Mouse (Mus musculus): ENCODE data around the gene Mcrip1.
"Not testable (repeated sequence)": the region's sequence is repeated elsewhere in the genome, so short reads cannot be mapped to it uniquely, and the experiment has no call there.

Mcrip1 gene

DNA sequence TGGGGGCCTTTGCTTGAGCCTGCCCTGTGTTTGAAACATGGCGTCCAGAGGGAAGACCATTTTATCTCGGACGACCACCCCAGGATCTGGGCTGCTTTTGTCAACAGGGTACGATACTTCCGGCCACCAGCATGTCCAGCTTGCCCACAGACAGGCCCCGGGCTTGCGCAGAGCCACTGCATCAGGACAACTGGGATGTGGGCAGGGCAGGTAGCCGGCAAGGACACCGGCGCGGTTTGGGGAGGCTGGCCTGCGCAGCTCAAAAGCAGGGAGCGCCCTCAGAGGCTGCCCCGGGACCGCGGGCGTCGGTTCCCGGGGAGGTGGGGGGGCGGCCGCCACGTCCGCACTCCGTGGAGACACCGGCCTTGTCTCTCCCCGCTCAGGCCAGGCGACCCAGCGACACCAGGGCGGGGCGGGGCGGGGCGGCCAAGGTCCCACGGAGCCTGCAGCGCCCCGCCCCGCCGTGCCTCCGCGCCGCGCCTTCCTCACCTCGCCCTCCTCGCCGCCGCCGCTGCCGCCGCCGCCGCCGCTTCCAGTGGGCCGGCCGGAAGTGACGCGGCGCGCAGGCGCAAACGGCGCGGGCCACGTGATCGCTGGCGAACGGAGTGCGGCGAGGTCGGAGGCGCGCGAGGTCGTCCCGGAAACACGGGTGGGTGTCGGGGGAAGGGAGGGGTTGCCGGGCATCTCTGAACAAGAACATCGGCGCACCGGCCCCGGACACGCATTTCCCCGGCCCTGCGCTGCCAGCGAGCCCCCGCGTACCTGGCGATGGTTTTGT lies at the start of gene Mcrip1:
TSS of gene Mcrip1 (minus strand) at position 560 of the 778 bp plus-strand sequence.
- peak; percentile 84 to 92 for DNase-seq (ENCODE audit: low spot score in 2 of 2)

DNA sequence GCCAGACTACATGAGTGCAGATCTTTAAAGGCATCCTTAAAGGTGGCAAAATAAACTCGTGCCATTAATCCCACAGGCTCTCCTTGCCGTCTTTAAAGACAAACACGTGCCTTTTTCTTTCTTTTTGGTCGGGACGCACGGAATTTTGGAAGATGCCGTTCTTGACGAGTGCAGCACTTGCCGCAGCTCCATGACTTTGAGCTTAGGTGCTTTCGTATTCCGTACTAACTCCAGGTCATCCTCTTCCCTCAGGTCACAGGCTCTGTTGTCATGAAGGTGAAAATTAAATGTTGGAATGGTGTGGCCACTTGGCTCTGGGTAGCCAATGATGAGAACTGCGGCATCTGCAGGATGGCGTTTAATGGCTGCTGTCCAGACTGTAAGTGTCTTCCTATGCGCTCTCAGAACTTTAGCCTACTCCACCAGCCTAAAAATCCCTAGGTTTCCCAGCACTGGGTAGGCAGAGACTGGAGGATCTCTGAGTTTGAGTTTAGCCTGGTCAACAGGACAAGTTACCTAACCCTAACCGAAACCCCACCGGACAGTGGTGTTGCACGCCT lies 49.5 kb upstream of the Mcrip1 start:
- no peak for DNase-seq (ENCODE audit: low spot score in 2 of 2)

DNA sequence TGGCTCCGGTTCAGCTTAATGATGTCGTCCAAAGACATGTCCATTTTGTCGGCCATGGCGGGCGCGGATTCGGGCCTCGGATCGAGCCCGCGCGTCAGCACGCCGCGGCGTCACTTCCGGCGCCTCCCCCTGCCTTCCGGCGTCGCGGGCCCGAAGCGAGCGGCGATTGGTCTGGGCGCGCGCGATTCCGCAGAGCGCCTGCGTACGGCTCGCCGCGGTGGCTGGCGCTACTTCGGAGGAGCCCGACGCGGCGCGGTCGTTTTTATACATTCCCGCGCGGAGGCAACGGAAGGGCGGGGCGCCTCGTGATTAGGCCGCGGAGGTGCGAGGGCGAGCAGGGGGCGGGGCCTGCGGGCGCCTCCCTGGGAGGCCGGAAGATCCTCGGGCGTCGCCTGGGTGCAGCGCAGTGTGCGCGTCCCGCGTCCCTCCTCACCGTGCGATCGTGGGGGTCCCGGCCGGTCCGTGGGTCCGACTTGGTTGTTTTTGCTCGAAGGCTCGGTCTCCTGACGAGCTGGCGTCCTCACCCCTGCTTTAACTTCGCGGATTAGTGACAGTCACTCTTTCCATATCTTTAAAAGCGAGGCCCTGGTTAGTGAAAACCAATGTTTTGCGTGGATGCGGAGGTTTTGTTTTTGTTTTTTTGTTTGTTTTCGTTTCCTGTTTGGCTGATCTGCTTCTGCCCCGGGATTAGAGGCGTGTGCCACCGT lies 48.9 kb upstream of the Mcrip1 start, which contains the start of the genes Alyref and Anapc11:
TSS of gene Alyref (minus strand) at position 83 of the 707 bp plus-strand sequence.
TSS of gene Anapc11 (plus strand) at position 139 of the 707 bp plus-strand sequence.
- peak; percentile 85 to 91 for DNase-seq (ENCODE audit: low spot score in 2 of 2)

DNA sequence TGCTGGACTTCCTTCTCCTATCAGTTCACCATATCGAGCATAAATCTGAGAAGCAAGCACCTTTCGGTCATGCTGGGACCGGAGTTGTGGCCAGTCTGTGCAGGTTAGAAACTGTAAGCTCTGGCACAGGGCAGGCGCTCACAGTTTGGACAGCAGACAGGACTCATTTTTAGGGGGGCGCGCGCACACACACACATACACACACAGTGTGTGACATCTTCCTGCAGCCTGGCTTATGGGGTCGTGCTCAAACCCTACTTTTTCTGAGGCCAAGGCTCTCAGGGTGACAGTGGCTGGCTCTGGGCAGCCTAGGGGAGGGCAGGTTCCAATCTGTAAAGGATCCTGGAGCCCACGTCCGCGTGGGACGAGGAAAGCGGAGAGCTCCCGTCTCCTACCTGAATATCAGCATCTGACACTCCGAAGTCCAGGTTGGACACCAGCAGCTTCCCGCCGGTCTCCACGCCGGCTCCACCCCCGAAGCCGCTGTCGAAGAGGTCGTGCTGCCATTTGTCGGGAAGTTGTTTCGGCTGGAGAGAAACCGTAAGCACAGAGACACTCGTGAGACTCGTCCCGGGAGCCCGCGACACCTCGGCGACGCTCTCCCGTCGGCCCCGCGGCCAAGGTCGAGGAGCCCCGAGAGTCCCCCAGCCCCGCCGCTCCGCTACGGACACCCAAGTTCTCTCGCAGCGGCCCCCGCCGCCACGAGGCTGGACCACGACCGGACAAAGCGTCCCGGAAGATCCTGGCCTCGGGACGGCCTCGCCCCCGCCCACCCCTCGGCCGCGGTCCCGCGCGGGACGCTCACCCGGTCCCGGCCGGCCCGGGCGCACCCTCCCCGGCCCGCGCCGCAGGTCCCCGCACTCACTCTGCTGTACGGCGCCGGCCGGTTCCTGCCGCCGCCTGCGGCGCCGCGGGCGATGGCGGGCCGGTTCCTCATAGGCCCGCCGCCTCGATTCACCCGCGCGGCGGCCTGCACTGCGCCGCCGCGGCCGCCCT lies 48.0 kb upstream of the Mcrip1 start:
- no peak for DNase-seq (ENCODE audit: low spot score in 2 of 2)

DNA sequence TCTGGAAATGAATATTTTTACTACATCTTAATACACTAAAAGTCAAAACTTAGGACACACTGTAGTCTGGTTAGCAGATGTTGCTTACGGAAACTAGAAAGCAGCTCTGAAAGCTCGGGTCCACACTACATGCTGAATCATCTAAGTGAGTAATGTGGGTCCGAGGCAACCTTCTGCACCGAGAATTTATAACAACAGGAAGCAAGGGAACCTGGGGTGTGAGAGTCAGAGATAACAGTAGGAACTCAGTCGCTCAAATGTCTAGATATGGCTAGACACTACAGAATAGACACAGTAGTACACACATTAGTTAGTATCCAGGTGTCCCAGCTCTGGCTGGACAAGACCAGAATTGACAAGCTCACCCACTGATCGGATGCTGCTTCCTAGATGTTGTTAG lies 39.0 kb upstream of the Mcrip1 start:
- DNase-seq (ENCODE audit: low spot score in 2 of 2), result no peak

DNA sequence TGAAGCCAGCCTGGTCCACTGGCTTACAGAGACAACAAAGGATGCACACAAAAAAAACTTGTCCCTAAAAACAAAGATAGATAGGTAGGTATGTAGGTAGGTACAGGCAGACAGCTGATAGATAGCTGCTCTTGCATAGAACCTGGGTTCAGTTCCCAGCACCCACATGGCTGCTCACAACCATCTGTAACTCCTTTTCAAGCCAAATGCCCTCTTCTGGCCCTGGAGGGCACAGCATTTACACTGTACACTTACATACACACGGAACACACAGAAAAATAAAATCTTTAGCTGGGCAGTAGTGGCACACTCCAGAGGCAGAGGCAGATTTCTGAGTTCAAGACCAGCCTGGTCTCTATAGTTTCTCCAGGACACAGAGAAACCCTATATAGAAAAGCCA lies 34.4 kb upstream of the Mcrip1 start:
- DNase-seq (ENCODE audit: low spot score in 2 of 2), result no peak

DNA sequence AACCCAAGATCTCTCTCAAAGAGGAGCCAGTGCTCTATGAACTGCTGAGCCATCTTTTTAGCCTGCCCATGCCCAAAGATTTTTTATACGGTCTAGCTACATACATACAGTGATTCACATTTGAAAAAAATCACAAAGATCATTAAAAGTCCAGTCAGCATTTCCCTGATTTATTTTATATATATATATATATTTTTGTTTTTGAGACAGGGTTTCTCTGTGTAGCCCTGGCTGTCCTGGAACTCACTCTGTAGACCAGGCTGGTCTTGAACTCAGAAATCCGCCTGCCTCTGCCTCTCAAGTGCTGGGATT lies 33.4 kb upstream of the Mcrip1 start:
- DNase-seq (ENCODE audit: low spot score in 2 of 2), result not testable (repeated sequence)

DNA sequence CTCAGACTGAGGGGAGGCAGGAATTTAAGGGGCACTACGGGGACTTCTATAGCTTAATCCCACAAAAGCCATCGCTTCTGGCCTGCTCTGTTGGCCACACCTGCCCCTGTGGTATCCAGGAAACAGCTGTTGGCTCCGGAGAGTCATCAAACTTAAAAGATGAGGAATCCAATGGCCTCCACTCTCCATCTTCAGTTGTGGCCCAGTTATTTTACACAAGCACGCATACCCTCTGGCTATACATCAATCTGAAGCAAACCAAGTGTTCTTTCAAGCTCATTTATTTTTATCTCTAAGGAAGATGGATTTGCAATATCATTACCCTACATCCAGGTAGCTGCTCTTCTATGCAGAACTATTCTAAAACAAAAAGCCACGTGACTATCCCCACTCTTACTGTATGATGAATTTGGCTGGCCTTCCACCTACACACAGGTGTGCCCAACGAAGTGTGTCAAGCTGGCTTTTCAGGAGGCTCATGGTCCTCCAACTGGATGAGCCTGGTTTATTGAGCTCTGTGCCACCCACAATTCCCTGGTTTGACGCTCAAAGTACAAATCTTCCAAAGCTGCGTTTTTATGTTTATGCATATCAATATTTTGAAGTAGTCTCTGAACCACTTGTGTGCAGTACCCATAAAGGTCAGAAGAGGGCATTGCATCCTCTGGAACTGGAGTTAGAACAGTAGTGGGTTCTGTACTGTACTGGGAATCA lies 32.9 kb upstream of the Mcrip1 start:
- no peak for DNase-seq (ENCODE audit: low spot score in 2 of 2)

DNA sequence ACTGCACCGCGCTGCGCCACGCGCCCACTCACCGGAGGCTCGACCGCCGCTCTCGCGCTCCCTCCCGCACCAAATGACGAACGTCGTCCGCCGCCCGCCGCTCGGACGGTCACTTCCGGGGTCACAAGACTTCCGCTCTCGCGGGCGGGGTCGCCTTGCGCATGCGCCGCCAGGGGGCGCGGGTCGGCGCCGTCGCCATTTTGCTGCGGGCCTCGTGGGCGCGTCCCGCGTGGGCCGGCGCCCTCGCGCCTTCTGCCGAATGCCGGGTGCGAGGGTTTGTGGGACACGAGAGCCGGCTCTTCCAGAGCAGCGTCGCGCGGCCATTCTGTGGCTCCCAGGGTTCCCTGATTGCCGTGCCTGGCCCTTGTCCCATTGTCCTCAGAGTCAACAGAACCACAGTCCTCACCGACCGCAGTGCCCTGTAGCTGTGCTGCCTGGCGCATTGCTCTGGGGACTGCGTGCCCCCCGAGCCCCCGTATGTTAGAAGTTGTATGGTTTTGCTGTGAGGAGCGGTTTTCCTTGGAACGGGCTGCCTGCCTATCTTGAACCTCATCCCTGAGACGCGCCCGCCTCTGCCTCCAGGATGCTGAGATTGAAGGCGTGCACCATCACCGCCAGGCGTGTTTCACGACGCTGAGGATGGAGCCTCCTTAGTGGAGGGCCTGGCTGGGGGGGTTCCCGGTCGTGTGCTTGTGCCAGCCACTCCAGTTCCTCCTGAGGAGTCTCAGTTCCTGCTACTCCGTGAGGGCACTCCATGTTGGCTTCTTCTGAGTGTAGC lies 32.2 kb upstream of the Mcrip1 start, which contains the start of gene Arhgdia:
TSS of gene Arhgdia (minus strand) at position 135 of the 778 bp plus-strand sequence.
- DNase-seq (ENCODE audit: low spot score in 2 of 2), result peak; percentile 83 to 90

DNA sequence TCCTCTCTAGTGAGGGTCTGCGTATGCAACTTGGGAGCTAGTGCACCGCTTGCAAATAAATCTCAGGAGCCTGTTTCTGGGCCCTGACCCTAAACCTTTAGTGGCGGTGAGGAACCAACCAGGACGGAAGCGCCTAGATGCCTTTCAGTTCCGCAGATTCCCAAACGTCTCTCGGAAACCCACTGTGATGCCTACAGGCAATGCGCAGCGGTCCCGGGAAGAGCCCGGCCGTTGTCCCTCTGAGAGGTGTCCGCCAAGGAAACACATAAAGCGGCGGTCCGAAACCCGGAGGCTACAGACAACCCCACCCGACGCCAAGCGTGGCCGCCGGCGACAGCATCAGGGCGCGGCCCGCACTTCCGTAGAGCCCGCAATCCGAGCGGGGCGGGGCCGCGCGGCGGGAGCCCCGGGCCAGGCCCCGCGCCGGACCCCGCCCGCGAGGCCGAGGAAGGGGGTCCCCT lies 31.4 kb upstream of the Mcrip1 start:
- DNase-seq (ENCODE audit: low spot score in 2 of 2), result peak in 1 of 2 experiments; percentile 44

DNA sequence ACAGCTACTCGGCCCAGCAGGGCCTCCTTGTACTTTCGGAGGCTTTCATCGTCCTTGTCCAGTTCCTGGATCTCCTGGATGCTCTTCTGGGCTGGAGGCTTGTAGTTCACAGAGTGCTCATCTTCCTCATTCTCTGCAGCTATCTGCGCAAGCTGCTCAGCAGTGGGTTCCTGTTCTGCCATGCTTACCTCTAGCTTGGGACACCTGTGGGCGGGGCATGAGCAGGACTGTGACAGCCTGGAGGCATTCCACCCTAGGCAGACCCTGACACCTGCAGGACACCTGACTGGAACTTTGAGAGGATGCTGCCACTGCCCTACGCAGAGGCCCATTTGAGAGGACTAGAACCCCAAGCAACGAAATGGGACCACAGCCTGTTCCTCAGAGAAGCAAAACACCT lies 30.7 kb upstream of the Mcrip1 start:
- DNase-seq (ENCODE audit: low spot score in 2 of 2), result no peak

DNA sequence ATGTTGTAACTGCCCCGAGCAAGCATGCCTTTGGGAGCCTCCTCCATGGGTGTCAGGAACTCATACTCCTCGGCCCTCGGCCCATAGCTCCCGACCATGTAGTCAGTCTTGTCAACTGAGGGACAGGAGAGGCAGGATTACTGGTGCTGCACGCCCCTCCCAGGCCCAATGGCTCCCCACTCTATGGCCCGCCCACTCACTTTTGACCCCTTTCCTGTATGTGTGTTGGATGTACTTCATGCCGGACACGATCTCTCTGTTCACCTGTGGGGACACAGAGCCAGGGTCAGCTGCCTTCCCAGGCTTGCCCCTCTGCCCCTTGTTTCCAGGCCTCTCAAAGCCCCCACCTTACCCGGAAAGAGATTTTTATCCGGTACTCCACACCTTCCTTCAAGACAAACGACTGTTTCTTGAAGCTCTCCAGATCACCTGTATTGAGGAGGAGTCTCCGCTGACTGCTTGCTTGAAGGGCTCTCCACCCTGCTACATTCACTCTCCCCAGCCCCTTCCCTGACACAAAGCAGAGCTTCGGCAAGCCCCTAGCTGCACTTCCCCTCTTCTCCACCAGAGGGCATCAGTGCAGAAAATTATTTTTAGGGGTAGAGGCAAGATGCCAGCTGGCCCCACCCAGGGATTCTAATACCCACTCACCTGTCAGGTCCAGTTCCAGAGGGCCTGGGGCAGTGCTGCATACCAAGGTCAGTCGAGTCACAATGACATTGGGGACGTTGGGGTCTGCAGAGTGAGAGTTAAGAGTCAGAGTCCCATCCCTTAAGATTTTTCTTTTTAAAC lies 30.0 kb upstream of the Mcrip1 start:
- DNase-seq (ENCODE audit: low spot score in 2 of 2), result peak in 1 of 2 experiments; percentile 68

DNA sequence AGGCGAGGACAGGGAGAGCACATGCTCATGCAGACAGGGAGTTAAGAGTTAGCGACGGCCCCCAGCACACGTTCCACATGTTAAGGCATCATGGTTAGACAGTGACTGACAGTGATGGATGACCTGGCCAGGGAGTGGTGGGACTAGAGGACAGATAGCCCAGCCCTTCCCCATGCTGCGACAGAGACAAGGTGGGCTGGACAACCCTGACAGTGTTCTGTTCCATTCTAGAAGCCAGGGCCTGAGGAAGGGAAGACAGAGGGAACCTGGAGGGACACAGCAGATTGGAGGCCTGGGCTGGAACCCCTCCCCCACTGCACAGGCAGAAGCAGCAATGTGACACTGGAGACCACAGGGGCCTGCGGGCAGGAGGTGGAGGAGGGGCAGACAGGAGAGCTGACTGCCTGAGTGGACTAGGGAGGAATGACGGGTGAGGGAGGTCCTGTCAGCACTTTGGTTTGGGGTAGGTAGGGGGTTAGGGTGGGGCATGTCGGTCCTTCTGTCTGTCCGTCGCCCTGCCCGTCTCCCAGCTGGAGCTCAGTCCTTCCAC lies 29.2 kb upstream of the Mcrip1 start:
- DNase-seq (ENCODE audit: low spot score in 2 of 2), result no peak

DNA sequence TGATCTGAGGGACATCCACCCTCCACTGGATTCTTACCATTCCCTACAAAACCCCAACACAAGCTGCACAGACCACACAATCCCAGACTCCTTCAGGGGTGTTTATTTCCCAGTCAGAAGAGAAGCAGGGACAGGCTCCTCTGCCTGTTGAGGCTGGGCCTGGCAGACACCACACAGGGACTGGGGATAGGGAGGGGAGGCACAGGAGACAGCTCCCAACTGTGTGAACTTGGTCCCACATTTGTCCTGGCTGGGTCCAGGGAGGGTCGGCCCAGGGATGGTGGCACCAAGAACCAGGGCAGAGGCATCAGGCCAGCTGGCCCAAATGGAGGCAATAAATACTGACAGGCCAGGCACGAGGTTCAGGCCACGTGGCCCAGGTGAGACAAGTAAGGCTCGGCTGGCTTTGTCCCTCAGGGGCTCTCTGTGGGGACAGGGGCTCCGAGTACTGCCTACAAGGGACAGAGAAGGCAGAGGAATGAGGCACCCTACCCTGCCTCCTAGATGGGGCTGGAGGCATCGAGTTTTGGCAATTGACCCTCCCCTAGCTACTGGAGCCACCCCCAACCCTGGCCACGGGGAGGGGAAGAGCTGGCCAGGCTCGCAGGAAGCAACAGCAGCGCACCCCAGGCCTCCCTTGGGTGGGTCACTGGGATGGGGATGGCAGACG lies 28.6 kb upstream of the Mcrip1 start:
- DNase-seq (ENCODE audit: low spot score in 2 of 2), result no peak

DNA sequence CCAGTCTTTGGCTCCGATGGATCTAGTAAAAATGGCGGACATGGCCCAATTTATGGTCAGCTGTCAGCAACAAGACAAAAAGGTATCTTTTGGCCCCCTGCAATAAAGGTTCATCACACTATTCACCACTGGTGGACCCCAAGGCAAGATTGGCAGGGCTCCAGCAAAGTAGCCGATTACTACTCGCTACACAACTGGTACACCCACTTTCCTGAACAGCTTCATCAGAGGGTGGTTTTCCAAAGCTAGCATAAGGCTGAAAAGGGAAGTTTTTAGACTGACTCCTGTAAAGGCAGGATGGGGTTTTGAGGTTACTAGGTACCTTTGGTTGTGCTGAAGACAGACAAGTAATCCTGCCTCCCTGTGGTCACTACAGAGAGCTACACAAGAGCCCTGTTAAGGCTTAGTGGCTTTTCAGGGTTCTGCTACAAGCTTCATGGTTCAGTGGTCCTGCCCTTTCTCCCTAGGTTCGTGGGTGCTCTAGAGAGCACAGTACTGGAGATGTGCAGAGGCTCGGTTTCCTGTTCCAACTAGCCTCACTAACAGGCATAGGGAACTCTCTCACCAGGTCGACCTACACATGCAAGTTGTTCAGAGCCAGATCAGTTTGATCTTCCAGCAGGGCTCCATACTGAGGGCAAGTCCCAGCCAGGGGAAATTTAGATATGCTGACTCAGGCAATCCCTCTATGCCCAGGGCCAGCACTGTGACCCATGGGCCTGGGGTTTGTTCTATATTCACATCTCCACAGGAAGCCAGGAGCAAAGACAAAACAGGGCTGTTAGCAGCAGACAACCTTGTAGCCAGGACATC lies 27.9 kb upstream of the Mcrip1 start:
- no peak for DNase-seq (ENCODE audit: low spot score in 2 of 2)

DNA sequence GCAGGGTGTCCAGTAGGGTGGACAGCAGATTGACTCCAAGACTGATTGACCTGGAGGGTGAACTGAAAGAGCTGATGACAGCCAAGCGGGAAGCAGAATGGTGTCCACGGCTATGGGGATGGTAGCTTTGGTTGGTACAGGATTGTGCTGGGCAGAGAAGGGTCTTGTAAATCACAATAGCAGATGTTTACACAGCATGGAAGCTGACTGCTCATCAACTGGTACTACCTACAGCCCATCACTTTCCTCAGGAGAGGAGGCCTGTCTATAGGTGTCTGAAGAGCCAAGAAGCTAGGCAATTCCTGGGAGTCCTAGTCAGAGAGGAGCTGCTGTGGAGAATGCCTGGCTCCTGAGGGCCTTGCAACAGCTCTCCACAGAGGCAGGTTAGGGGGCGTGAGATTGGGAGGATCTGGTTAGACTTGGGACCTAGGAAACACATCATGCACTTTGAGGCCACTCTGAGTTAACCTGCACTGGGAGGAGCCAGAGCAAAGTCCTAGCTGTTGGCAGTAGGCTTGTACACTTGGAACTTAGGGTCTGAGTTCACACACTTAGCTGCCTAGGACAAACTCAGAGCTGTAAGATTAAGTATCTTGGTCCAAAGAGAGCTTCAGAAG lies 26.9 kb upstream of the Mcrip1 start:
- no peak for DNase-seq (ENCODE audit: low spot score in 2 of 2)

DNA sequence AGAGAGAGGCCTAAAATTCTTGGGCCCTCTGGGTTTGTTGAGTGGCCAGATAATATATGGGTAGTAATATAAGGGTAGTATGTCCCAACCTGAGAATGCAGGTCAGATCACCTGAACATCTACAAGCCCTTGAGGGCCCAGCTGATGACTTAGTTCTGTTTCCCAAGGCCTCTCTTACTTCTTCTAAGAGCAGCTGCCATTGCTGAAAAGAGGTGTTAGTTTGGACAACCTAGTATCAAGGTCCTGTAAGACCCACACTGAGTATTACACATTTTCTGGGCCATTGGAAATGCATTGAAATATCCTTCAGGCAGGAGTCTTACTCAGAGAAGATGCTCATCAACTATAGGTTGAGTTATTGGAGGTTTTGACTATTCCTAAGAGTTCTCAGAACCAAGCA lies 26.4 kb upstream of the Mcrip1 start:
- no peak for DNase-seq (ENCODE audit: low spot score in 2 of 2)
